In genomic region chr15:38588268-38588667, GRCm38 (mm10) we compare ENCODE assay signal across 16 mouse cellular contexts.
"Had no signal": no experiment of that assay in that cellular context is flagged by ENCODE, and none has a peak within 500 bp of the region (broad histone marks: within the 10 kb centered on the region; RNA-seq: fewer than 3 reads in every experiment).

No protein-coding gene starts in this region.

- H3K4me1 ChIP-seq: neural tube, embryonic 12.5 days; neural tube, embryonic 13.5 days; neural tube, embryonic 15.5 days; stomach, embryonic 15.5 days had no signal

- H3K4me2 ChIP-seq: neural tube, embryonic 12.5 days; neural tube, embryonic 13.5 days; neural tube, embryonic 15.5 days; stomach, embryonic 15.5 days had no signal

- H3K4me3 ChIP-seq: neural tube, embryonic 12.5 days; neural tube, embryonic 13.5 days; neural tube, embryonic 15.5 days; stomach, embryonic 15.5 days had no signal

- H3K9ac ChIP-seq: neural tube, embryonic 12.5 days; neural tube, embryonic 13.5 days; neural tube, embryonic 15.5 days; stomach, embryonic 15.5 days had no signal

- DNase-seq: retina, postnatal 1 day; right cerebral cortex, adult 18-20 months; right cerebral cortex, postnatal 14 days; right cerebral cortex, postnatal 25 days; right cerebral cortex, postnatal 4 days; spleen, adult 18-20 months; thymus, adult 18-20 months; thymus, adult 2 months; thymus, postnatal 14 days; thymus, postnatal 25 days; thymus, postnatal 36 days; thymus, postnatal 4 days had no signal

- H3K9me3 ChIP-seq: neural tube, embryonic 12.5 days; neural tube, embryonic 13.5 days; neural tube, embryonic 15.5 days; stomach, embryonic 15.5 days had no signal

- H3K27me3 ChIP-seq: neural tube, embryonic 12.5 days; neural tube, embryonic 13.5 days; neural tube, embryonic 15.5 days; stomach, embryonic 15.5 days had no signal

- H3K36me3 ChIP-seq: neural tube, embryonic 12.5 days; neural tube, embryonic 13.5 days; neural tube, embryonic 15.5 days; stomach, embryonic 15.5 days had no signal

- H3K27ac ChIP-seq: neural tube, embryonic 12.5 days; neural tube, embryonic 13.5 days; neural tube, embryonic 15.5 days; stomach, embryonic 15.5 days had no signal
